Mouse (Mus musculus) liver, adult 2 months (tissue): ENCODE data around the gene Pum1.

Experiments
- CTCF ChIP-seq: fragments of 200-500 bp; IDR thresholded peaks from 2 replicates; pipeline ENCODE4 v1.5.1; 2011; ENCODE audit warnings: low read depth, low read length, control low read depth
- POLR2A ChIP-seq: fragments of 200-500 bp; IDR thresholded peaks from 2 replicates; pipeline ENCODE4 v1.6.1; 2011; ENCODE audit warnings: low read length, control low read depth; ENCODE audit not compliant: insufficient read depth; ENCODE audit errors: extremely low read depth

- no peak for TF ChIP-seq POLR2A
- no peak for TF ChIP-seq CTCF
Measured at GRCm38 (mm10) chr4:130810845-130811244, 147.7 kb downstream of the Pum1 start.
